Comparison of ENCODE assay signal across 10 mouse cellular contexts in the genomic region with DNA sequence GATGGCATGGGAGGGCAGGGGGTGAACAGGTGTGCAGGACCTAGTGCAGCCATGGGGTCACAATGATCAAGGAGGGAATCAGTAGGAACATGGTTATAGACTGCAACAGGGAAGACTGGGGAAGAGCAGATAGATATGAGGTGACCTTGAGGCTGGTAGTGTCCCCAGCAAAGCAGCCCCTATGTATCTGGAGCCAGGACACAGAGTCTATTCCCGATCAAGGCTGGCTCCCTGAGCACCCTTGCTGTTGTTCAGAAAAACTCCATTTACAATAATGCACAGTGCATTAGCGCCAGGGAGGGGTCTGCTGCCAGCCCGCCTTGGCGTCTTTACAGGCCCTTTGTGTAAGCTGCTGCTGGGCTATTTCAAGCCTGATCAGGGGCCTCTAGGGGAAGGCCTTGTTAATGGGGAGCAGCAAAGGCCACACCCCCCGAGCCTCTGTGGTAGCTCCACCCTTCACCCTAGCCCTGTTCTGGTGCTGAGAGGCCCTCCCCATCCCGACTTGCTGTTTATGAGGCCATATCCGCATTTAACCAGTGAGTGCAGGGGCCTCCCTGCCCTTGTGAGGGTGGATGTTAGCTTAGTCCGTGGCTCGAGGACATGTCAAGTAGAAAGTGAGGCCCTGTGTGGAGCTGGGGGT. TPM values are rescaled to one million over a fixed set of nuclear protein-coding genes. Genes with fewer than 3 reads are reported as not detected.
DNase-seq lines count a peak whose midpoint lies in the region; ATAC-seq and TF ChIP-seq lines count a peak whose summit lies in the region.
"Had no signal": no experiment of that assay in that cellular context is flagged by ENCODE, and none has a peak within 500 bp of the region (broad histone marks: within the 10 kb centered on the region; RNA-seq: fewer than 3 reads in every experiment).

No protein-coding gene starts in this region.

- 0 out of 2 replicates have a peak, but pooled peaks cover 2% of the 10 kb centered on the region for H3K4me1 ChIP-seq in stomach, postnatal 0 days (replicated peaks; ENCODE audit: control insufficient read depth, insufficient read depth)

- TF ChIP-seq EP300 in stomach, postnatal 0 days (optimal IDR thresholded peaks at IDR 0.05) = no peak

- no peaks in the 10 kb centered on the region for H3K27me3 ChIP-seq in stomach, postnatal 0 days (ENCODE audit: control insufficient read depth, insufficient read depth, low read length)

- no peaks in the 10 kb centered on the region for H3K9me3 ChIP-seq in stomach, postnatal 0 days (ENCODE audit: control insufficient read depth, low read length)

- no peak for TF ChIP-seq CTCF in stomach, postnatal 0 days (IDR thresholded peaks at IDR 0.05; ENCODE audit: low read depth)

- WGBS in stomach, postnatal 0 days = 6% methylated on average over 9 of the region's 9 CpGs

- no peak overlapping the region for H3K9ac ChIP-seq in stomach, postnatal 0 days (ENCODE audit: low read length)

- peak; percentile 87 for ATAC-seq in stomach, postnatal 0 days (ENCODE audit: low FRiP score, low TSS enrichment)

- no peaks in the 10 kb centered on the region for H3K36me3 ChIP-seq in stomach, postnatal 0 days (ENCODE audit: control insufficient read depth, insufficient read depth, low read length)

- DNase-seq in adrenal gland, postnatal 14 days = peak; percentile 58
- DNase-seq in adrenal gland, adult 18-20 months (ENCODE audit: low spot score in 2 of 2) = no peak
- peak; percentile 18 for DNase-seq in urinary bladder, postnatal 14 days (ENCODE audit: low spot score)
- DNase-seq in urinary bladder, postnatal 25 days (ENCODE audit: low spot score) = no peak
- DNase-seq in kidney, postnatal 4 days = peak; percentile 27 to 45
- peak; percentile 66 for DNase-seq in stomach, postnatal 0 days (ENCODE audit: low spot score)
- no peak for DNase-seq in gastrocnemius, postnatal 25 days
- no peak for DNase-seq in testis, postnatal 10 days (ENCODE audit: low spot score)

- peak overlapping the region; percentile 58 for H3K27ac ChIP-seq in stomach, postnatal 0 days (replicated peaks)

- no peak overlapping the region for H3K4me3 ChIP-seq in stomach, postnatal 0 days (ENCODE audit: low read depth, low read length)
- H3K4me3 ChIP-seq: erythroblast, embryonic 14.5 days had no signal

- H3K4me2 ChIP-seq in stomach, postnatal 0 days (replicated peaks; ENCODE audit: low read depth) = peak overlapping the region; percentile 20; the same call in 1 of the 2 replicates

RNA-seq across cellular contexts. Expression of a gene that starts 7.9 kb away (rescaled TPM):
- not detected in 2 replicates for total RNA-seq in adrenal gland, postnatal 14 days (2021)
- total RNA-seq in adrenal gland, adult 18-20 months (2021) = not detected
- polyA plus RNA-seq in stomach, postnatal 0 days (2015; fragmentation: Nextera tagmentation; extraction: Ambion mirVana) = 0.06 TPM in 1 of 2 replicates, not detected in the other
- not detected for total RNA-seq in gastrocnemius, postnatal 25 days (2021)
- polyA plus RNA-seq: C2C12; erythroblast, embryonic 14.5 days had no signal

RNA-seq across cellular contexts. Expression of a gene that starts 28.8 kb away (rescaled TPM):
- total RNA-seq in adrenal gland, postnatal 14 days (2021) = 38.4 and 45.4 TPM in 2 replicates
- 10 to 100 TPM; 69.5 to 83.9 TPM for total RNA-seq in adrenal gland, adult 18-20 months (2021)
- polyA plus RNA-seq in stomach, postnatal 0 days (2015; fragmentation: Nextera tagmentation; extraction: Ambion mirVana) = 1.5 and 1.7 TPM in 2 replicates
- total RNA-seq in gastrocnemius, postnatal 25 days (2021) = 1 to 10 TPM; 1.5 to 1.6 TPM
- polyA plus RNA-seq: C2C12 had no signal

RNA-seq across cellular contexts. Expression of a gene that starts 34.7 kb away (rescaled TPM):
- 0.15 TPM in 1 of 2 replicates, not detected in the other for total RNA-seq in adrenal gland, postnatal 14 days (2021)
- total RNA-seq in adrenal gland, adult 18-20 months (2021) = 1 to 10 TPM; 2.1 to 2.4 TPM
- polyA plus RNA-seq in stomach, postnatal 0 days (2015; fragmentation: Nextera tagmentation; extraction: Ambion mirVana) = 0.06 and 0.16 TPM in 2 replicates
- total RNA-seq in gastrocnemius, postnatal 25 days (2021) = not detected
- polyA plus RNA-seq: C2C12; erythroblast, embryonic 14.5 days had no signal

Comparison
In these comparisons a context has a peak if more than half of its experiments do, and no peak if none do; other contexts are left out.
1. DNase-seq: peak in adrenal gland, postnatal 14 days (single experiment), urinary bladder, postnatal 14 days (single experiment), kidney, postnatal 4 days (2 of 2) and stomach, postnatal 0 days (single experiment); none in adrenal gland, adult 18-20 months (0 of 2), urinary bladder, postnatal 25 days (single experiment), gastrocnemius, postnatal 25 days (single experiment) and testis, postnatal 10 days (single experiment).
2. RNA of a gene that starts 28.8 kb away (total RNA-seq): 69.5 to 83.9 TPM in adrenal gland, adult 18-20 months and 38.4 to 45.4 TPM in adrenal gland, postnatal 14 days; 1.5 to 1.6 TPM in gastrocnemius, postnatal 25 days; every median in the first group is over 10 times any median in the second.